Mouse (Mus musculus) urinary bladder, postnatal 4 days (tissue): ENCODE measurements around the gene Gnpnat1.

Experiments used
- DNase-seq, 2 experiments: peaks; one replicate each; pipeline ENCODE4 v3.0.0; 2021 to 2022; ENCODE audit warnings: low spot score in 2 of 2

Gene Gnpnat1

DNA sequence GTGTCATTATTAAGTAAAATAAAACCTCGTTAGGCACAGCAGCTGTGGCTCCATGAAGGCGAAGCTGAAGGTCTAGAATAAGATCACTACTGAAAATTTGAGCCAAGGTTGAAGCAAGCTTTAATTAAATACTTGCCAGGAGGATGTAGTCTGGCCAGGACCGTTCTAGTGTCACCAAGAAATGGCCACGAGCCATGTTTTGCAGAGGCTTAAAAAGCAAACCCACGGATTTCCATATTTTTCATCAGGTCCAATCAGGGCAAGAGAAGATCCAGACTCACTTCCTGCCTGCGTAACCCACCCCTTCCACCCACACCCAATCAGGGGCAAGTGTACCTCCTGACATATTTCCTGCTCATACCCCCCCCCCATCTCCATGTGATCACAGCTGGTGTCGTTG, 1.1 kb downstream of the Gnpnat1 start:
- DNase-seq: no peak

DNA sequence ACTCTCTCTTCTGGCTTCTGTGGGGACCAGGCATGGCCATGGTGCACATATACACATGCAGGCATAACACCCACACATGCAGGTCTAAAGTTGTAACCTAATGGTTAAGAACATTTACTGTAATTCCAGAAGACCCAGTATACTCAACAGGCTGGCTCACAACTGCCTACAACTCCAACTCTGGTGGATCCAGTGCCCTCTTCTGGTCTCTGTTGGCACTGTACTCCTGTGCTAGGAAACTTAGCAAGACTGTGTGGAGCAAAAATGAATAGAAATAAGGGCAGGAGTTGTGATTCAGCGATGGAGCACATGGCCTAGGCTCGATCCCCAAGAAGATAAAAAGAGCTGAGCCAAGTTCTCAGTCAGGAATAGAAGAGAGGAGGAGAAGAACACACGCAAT, 4.9 kb downstream of the Gnpnat1 start:
- DNase-seq: no peak

DNA sequence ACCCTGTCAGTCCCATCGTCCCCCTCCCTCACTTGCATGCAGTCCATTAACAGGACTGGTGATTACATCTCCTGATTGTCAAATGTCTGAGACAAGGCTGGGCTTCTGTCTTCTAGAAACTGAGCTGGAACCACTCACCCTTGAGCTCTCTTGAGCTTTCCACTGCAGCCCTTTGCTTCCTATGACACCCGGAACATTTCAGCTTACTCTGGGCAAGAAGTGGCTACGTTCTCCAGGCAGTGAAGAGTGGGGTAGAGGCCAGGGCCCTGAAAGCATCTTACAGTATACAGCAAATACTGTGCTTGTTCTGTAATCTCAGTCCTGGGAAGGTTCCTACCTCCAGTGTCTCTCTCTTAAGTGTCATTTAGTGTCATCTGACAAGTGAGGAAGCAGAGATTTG, 15.5 kb downstream of the Gnpnat1 start:
- DNase-seq: no peak

- peak; percentile 91 to 94 for DNase-seq
Observed at GRCm38 (mm10) chr14:45388345-45389181, 16.1 kb downstream of the Gnpnat1 start.

DNA sequence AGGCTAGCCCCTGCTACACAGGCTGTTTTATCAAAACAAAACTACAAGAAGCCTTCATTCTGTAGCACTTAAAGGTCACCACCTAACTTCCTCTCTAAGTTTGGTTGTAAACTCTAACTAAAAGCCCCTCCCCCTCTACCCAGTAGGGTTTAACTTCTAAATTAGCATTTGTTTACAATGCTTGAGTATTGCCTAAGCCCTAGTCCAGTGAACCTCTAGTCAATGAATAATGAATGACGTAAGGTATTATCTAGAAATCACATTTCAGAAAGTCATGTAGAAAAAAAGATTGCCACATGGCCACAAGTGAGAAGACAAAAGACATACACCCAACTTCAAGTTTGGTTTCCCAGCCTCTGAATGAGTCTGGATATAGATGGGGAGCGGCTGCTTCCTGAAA, 17.2 kb downstream of the Gnpnat1 start:
- no peak for DNase-seq

DNA sequence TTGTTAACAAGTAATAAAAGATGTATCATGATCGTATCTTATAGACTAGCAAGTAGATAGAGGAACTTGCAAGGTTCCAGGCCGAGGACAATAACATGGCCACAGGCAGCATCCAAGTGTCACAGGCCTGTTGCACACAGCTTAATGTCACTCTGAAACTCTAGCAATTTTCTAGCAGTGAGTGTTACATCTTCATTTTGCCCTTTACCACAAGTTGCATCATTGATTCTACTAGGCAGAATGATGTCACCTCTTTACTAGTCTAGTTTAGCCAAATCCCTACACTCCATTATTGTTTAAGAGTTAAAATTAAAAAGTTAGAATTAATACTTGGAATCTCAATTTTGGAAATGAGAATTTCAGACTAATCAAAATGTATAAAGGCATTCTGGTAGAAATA, 19.1 kb downstream of the Gnpnat1 start:
- DNase-seq: no peak

DNA sequence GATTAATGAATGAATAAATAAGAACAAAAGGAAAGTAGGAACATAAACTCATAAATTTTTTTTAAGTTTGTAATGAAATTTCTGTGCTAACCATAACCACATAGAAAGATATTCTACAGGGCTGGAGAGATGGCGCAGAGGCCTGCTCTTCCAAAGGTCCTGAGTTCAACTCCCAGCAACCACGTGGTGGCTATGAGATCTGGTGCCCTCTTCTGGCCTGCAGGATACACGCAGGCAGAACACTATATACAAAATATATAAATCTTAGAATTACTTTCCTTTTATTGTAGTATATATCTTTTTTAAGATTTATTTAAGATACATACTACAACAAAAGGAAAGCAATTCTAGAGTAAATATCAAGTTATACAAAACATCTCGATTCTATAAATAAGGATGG, 21.8 kb downstream of the Gnpnat1 start:
- no peak for DNase-seq

DNA sequence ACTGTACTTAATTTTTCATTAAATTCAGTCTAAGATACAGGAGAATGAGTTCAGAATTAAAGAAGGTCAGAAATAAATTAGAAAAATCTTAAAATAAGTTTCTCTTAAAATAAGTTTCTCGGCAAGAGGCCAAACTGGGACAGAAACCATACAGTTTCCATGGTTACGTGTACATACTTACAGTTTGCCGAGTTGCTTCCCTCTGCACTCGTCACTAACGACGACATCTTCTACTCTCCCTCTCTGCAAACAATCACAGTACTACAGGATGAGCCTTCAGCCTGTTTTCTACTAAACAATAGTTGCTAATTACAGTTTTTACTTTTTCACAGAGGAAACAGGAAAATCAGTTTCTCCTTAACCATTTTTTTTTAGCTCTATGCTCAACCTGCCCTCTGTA, 24.0 kb downstream of the Gnpnat1 start:
- no peak for DNase-seq

- DNase-seq: no peak
Observed at GRCm38 (mm10) chr14:45378771-45379170, 25.9 kb downstream of the Gnpnat1 start.

DNA sequence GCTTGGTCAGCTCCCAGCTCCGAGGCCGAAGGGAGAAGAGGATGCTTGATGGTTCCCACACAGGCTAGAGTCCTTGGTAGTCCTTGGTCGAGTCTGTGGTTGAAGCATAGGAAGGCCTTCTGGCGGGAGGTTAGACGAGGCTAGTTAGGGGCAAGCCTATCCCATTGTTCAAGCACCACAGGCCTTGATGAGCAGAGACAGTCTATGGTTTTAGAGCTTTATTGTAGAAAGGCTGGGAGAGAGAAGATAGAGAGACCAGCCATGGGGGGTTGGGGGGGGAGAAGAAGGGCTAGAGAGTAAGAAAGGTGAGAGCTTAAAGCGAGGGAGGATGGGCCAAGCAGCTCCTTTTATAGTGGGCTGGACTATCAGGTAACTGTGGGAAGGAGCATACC, 39.5 kb downstream of the Gnpnat1 start:
- no peak for DNase-seq

DNA sequence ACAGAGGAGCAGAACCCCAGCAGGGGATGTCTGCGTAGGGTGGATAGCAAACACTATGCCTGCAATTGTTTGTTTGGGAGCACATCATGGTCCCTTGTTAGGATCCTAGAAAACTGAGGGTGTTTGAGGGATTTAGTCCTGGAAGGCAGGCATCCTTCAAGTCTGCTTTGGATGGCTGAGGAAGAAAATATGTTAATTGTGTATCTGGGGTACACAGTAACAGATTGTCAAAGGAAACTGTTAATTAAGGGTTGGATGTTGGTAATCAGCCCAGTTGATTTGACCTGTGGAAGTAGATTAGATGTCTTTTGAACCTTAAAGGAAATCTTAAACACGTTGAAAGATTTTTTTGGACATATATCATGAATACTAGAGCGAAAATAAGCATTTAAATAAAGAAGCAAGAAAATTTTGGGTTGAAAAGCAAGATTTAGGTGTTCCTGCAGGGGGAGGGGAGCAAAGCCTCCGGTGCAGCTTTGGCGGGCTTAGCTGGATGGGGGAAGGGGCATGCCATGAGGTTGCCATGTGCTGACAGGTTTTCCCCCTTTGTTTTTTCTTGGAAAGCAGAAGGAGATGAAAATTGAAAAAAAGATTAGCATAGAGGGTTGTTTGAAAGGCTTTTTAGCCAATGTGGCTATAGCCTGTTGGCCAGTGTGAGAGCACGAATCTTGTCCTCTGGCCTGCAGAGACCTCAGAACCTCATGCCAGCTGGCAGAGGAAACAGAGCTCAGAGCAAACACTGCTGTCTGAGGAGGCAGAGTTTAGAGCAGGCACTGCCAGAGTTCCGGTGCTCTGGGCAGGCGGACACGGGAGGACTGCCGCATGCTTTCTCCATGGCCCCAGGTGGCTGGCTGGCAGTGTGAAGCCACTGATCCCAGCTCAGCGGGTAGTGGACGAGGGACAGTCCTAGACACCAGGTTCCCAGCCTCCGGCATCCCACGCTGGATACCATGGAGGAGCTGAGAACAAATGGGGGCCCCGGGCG, 40.2 kb downstream of the Gnpnat1 start:
- DNase-seq: no peak

DNA sequence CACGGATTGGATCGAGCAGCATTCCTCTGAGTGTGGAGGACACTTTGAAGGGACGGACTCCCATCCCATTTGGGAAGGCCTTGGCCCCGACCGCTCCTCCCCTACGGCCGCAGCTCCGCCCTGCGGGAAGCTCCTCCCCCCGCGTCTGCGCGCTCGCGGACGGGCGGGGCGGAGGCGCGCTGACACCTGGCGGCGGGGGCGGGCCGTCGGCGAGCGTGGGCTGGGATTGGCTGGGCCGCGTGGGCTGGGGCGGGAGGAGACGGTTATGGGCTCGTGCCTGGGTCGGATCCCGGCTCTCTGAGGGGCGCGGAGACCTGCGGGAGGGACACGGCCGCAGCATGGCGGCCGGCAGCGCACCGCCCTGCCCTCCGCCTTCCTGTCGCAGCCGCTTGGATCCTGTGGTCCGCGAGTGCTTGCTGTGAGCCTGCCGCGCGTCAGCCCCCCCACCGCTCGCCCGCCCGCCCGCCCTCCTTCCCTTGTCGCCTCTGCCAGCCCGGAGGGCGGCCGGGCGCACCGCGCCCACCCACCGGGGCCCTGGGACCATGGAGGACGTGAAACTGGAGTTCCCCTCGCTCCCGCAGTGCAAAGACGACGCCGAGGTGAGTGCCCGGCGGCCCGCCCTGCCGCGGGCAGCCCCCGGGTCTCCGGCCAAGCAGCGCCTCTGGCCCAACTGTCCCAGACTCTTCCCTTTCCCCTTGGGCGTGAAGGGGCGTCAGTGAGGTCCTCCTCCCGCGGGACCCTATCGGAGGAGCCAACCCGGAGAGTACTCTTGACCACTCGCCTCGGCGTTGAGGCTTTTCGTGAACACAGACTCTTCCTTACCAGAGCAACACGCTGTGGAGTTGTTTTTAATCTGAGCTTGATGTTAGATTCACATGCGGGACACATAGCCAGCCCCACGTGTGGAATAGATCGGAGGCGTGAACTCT, 53.5 kb downstream of the Gnpnat1 start, which contains the start of gene Styx:
Gene Styx (plus strand): TSS at position 163 of the 929 bp plus-strand sequence.
- peak; percentile 98 for DNase-seq

DNA sequence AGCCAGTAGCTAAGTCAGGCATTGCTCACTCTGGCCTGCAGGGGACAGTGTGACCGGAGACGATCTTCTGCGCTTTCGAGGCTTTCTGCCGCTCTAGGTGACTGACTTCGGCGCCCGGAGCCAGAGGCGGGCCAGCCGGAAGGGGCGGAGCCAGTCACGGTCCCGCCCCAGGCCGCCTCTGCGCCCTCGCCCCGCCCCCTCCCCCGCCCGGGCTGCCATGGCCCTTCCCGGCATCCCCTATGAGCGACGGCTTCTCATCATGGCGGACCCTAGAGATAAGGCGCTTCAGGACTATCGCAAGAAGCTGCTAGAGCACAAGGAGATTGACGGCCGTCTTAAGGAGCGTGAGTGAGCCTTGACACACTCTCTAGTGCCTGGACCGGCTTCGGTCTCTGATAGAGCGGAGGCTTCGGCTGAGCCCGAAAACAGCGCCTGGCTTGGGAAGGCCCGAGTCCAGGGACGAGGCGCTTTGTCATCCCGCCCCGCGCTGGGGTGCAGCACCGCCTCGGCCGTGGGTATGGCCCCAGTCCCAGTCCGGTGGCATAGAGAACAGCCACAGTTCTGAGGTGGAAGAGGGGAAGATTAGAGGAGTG, 75.0 kb downstream of the Gnpnat1 start, which contains the start of gene Psmc6:
Gene Psmc6 (plus strand): TSS at position 200 of the 593 bp plus-strand sequence.
- peak; percentile 89 to 90 for DNase-seq

DNA sequence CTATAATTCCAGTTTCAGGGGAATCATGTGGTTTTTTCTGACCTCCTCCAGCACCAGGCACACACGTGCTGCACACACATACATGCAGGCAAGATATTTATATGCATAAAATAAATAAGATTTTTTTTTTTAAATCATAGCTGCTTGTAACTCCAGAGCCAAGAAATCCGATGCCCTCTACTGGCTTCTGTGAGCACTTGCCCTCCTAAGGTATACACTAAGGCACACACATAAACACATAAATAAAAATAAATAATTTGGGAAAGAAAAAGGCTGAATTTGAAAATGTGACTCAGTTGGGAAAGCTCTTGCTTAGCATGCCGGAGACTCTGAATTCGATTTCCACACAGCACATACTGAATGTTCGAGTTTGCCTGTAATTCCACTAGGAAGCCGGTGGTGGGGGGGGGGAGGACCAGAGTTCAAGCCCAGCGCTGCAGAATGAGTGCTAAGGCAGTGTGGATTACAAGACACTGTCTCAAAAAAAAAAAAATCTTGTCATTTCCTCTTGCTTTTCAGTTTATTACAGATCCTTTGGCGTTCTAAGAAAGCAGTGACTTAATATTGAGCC, 75.6 kb downstream of the Gnpnat1 start:
- no peak for DNase-seq

GRCm38 (mm10) chr14:45328072-45328713, 76.5 kb downstream of the Gnpnat1 start:
- no peak for DNase-seq
